Mouse (Mus musculus) spleen, postnatal 14 days (tissue): ENCODE measurements around the gene Scel.

Experiments used
- DNase-seq, 2 experiments: peaks; one replicate each; pipeline ENCODE4 v3.0.0; 2021 to 2022; ENCODE audit warnings: low spot score in 2 of 2

Gene Scel

DNA sequence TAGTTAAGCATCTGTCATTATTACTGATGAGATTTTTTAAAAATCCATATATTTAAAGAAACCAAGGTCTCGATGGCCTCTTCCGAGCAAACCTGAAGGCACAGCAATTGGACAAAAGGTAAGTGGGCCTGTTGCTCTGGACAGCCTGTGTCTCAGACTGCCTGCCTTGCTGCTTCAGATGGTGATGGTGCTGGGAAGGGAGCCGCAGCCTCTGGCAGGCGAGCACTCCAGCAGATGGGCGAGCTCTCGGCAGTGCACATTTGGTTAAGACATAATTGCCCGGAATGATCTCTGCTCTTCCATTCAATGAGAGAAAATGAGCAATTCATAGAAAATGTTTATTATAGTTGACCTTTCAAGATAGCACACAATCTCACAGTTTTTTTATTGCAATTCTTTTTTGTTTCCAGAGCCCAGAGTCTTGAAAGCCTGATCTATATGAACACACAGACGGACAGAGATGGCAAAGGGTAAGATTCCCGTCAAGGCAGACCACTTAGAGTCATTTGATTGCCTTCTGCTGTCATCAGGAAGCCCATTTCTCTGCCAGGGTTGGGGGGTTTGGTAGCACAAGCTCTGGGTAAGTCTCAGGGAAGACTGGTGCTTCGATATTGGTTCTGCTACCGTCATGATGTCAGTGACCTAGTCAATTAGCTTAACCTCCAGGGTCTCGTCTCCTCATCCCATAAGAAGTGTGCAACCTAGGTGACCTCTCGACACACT, 58.6 kb downstream of the Scel start:
- DNase-seq = no peak

DNA sequence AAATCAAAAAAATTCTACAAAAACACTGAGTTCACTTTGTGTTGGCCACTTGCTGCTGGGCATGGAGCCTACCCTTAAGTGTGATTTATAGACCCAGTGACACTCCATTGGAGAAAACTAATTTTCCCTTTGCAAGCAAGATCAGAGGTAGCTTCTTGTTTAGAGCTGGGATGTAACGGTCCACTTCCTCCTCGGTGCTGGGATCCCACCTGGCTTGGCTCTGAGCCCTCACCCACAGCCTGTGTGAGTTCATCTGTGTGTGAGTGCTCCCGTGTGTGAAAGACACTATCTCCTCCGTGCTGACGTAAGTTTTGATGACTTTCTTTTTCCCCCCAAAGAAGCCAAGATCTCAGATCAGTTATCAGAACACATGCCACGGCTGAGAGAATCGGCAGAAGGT, 62.7 kb downstream of the Scel start:
- DNase-seq = no peak

DNA sequence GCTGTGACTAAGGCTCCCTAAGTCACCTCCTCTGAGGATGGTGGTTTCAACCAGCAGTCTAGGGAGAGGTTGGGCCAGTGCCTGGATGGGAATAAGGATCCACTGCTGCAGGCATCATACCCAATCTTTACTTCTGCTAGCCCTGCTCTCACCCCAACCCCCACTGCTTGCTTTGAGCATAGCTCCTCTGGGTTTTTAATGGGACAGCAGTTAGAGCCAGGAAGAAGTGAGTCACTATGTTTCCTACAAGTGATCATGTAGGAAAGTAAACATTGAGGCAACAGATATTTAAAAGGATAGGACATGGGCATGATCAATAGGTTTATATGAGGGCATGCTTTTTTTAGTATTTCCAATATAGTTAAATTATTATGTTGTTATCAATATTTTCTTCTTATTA, 63.9 kb downstream of the Scel start:
- no peak for DNase-seq

DNA sequence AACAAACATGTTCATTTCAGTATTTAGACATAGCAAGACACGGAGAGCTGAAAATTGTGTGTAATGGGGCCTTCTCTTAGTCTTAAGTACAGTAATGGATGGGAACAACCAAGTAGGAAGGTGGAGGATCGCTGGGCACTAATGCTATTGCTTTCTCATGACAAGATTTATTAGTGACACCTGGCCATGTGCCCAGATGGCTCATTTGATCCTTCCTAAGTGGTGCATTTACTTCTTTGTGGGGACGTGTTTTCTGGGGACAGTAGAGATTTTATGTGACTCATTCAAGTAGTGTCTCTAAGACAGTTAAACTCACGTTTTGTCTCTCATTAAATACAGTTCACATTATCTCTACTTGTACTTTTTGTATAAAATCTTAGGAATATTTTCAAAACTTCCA, 73.5 kb downstream of the Scel start:
- no peak for DNase-seq

DNA sequence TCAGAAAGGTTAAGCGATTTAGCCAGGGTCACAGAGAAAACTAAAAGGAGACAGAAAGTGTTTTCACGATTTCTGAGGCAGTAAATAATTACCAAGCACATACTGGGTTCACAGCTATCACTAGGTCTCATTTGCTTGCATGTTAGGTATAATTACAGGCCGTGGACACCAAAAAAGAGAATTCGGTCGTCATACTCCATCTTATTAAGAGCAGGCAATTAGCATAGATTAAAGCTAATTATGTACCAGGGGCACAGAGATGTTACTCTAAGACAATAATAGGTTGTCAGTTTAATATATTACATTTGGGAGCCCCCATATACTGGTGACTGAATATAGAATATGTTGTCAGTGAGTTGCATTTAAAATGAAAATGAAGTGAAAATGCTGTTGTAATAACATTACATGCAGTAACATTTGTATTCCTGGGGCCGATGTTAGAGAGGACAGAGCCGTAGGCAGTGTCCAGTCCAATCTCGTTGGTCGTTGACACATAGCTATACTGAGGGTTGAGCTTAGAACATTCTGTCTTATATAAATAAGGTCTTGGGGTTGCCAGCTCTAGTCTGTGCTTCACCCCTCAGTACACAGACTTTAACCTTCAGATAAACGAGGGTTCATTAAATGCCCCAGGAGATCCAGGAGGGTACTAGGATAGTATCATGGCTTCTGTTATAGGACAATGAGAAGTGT, 74.2 kb downstream of the Scel start:
- DNase-seq = no peak

DNA sequence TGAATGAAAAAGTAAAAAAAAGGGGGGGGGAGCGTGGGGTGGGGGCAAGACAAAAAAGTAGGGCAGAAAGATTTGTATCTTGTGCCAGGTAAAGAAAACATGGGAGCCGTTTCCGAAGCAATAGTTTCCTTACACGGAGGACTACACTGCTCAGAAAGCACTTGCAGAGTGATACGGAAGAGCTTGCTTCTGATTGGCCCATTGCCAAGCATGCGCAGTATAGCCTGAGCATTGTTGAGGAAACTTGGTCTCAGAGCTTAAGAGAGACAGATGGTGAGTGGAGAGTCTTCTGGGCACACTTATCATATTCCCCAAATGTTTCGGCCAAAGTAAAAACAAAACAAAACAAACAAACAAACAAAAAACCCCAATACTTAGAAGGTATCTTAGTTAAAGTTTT, 76.7 kb downstream of the Scel start:
- no peak for DNase-seq

DNA sequence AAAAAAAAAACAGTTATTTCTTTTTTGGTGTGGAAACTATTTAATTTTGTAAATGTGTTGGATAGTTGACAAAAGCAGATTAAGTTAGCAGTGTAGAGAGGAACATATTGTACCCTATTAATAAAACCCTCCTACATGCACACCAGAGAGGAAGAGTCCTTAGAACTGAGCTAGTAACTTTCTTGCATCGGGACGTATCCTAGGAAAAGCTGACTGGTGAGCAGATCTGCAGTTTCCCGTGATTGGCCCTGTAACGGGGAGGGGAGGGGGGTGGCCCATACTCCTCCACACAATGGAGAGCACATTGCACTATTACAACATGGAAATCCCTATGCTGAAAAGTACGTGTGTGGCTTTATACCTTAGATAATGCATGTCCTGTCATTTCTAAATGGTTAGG, 82.7 kb downstream of the Scel start:
- DNase-seq = no peak

DNA sequence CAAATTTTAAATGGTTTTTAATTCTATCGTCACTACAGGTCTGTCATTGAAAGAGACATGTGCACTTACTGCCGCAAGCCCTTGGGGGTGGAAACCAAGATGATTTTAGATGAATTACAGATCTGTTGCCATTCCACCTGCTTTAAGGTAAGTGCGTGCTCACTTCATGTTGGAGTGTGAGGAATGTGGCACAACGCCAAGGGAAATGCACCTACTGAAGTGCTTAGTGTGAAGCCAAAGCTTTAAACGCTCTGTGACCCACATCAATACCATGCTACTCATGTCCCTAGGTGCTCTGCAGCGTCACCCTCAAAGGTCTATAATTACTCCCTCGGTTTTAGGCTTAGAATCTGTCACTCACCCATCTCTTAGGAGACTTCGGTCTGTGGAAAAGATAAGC, 94.9 kb downstream of the Scel start:
- no peak for DNase-seq

DNA sequence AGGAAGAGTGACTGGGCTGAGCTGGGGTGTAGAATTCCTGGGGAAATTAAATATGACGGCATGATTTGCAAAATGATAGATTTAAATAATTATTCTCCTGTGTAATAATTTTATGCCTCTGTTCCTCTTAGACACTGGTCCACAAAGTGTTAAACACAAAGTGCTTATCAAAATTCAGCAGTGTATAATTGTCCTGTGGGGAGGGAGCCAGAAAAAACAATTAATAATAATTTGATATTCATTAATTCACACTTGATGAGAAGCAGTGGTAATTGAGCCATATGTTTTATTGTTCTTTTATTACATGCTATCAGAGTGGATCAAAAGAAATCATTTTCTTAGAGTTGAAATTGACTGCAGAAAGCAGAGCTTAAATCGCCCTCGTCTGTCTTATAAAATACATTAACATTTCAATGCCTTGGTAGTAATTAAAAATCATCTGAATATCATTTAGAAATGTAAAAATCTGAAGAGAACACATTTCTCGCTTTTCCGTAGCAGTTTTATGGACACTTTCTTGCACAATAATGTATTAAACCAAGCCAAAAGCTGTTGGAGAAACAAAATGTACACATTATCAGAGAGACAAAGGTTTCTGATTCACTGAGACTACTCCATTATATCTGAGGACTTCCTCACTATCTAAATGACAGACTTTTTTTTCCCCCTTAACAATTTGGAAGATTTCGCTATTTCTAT, 100.6 kb downstream of the Scel start:
- no peak for DNase-seq

DNA sequence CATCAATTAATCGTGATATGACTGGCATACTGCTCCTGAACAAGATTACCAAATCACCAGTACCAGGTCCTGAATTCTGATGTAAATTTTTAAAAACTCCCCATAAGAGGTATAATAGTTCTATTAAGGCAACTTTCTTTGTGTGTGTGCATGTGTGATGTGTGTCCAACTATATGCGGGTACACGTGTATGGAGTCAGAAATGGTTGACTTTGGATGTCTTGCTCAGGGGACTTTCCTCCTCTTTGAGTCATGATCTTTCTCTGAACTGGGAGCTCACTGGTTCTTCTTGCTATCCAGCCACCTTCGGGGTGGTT, 101.1 kb downstream of the Scel start:
- no peak for DNase-seq

DNA sequence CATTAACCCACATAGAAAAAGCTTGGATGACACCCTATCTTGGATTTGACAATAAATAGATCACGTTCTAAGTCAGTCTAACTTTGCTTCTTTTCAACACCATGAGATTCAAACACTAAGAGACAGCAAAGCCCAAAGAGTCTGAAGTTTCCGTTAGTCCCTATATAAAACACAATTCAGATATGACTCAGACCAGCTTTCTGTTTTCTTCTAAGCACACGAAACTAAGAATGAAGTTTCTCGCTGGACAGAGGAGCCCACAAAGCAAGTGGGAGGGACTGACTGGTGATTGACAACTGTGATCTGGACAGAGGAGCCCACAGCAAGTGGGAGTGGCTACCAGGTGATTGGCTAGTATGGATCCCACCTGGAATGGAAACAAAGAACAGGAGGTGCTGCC, 106.6 kb downstream of the Scel start:
- no peak for DNase-seq

DNA sequence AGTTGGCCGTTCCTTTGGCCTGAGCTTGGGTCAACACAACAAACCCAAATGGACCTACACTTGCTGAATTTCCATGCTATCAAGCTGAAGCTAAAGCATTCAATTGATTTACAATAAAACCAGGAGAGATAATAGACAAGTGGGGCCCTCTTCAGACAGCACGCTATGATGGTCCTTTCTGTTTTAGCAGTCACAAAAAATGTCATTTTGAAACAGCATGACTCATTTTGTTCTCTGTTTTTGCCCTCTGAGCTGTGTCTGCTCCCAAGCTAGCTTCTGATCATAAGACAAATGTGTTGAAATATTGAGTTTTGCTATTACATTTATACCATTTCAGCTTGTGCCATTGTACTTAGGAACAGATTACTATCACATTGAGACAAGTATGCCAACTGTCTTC, 108.1 kb downstream of the Scel start:
- DNase-seq = no peak

DNA sequence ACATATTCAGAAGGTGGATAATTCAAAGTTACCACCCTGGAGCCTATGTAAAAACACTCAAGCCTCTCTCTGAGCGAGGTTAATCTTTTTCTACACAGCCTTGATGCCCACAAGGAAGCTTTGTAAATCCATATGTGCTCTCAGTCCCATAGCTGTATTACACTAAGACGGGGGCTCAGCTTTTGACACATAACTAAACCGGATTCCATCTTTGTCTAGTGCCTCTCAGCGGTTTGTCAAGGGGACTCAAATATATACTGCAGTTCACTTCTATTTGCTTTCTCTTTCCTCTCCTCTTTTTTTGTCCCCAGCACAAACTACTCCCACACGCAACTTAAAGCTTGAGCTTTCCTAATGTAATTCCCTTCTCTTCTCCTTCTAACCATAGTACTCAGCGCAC, 113.0 kb downstream of the Scel start:
- DNase-seq = no peak

DNA sequence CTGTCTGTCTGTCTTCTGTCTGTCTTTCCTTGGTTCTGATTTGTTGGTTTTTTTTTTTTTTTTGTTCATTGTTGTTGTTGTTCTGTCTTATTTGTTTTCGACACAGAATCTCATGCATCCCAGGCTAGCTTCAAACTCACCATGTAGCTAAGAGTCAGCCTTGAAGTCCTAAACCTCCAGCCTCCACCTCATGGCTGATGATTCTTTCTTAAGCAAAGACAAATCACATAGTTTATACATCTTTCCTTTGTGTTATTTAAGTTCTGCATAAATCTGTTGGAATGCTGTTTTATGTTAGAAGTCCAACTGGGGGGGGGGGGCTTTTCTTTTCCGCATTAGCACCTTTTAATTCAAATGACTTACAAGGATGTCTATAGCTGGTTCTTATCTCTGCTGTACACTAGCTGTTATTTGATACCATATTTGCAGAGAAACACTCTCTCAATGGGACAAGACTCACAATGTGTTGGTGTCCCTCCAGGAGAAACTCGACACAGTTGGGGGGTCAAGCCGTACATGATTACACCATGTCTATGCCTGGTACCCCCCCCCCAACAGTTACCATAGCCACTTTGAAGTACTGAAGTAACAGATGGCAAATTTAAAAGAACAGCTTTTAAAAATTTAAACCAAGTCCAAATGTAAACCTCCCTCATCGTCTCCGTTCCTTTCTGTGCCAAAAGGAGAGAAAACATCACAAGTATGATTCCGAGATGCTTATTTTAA, 116.7 kb downstream of the Scel start:
- no peak for DNase-seq

DNA sequence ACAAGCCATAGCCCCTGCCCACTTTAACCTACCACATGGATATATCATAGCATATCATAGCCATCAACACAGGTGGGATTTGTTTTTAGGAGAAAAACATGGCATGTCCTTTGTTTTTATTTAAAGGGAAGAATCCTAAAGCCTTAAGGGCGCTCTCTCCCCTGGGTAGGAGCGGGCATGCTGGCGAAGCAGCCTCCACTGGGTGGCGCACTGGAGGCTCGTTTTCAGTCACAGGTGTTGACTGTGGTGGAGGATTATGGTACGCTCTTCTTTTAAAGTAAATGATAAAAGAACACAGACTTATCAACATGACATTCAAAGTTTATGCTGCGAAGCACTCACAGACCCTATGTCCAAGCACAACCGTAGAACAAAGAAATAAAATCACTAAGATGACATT, 117.4 kb downstream of the Scel start:
- DNase-seq = peak in 1 of 2 experiments; percentile 17

DNA sequence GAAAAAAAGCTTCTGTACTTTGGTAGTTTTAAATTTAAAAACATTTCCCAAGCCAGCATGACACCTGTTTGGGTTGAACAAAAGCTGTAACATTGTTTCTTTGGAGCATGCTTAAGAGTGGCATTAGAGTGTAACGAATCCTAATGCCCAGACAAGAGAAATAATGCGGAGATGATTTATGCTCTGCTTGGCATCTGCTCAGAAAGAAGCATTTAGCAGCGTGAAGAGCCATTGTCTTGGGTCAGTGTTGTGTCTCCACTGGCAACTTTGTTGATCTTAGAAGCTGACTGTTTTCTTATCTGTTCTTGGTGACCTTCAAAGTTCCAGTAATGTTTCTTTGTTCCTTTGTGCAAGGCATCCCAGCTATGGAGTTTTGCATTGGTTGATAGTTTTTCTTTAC, 130.8 kb downstream of the Scel start:
- DNase-seq = no peak

DNA sequence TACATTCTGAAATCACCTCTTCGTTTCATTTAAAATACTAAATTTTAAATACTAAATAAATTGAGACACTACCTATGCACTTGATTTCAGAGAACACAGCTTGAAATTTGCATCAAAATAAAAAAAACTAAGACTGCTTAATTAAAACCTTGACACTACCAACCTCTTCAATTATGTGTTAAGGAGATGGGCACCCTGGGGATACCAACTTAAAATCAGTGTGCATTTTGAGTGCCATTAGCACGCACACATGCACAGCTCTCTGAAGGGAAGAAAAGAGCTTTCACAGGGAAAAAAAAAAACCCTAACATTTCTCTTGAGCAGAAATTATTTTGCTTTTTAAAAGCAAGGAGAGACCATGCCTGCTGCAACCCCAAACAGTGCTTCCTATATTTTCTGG, 134.8 kb downstream of the Scel start:
- DNase-seq = no peak

DNA sequence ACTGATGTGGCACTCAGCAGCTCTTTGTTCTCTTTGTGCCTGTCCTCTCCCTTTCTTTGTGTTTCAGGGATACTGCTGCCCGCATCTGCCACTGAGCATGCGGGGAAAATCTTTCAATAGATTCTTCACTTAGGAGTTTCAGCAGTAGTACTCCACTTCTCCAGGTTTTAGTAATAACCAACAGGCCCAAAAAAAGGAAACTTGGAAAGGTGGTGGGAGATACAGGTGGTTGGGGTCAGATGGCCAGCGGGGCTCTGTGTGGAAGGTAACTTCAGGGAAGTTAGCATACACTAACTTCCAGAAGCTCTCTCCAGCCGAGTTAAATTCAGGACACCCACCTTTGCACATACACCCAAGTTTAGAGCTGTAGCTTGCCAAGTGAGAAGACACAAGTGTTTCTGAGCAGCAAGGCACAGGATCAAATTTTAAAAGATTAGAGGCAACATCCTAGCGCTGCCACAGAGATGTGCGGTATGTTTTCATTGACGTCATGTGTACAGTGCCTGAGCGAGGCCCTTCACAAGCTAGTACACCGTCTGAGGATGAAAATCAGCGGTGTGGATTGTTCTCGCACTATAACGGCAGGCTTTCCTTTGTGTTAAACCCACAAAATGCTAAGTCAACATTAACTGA, 135.6 kb downstream of the Scel start:
- no peak for DNase-seq

DNA sequence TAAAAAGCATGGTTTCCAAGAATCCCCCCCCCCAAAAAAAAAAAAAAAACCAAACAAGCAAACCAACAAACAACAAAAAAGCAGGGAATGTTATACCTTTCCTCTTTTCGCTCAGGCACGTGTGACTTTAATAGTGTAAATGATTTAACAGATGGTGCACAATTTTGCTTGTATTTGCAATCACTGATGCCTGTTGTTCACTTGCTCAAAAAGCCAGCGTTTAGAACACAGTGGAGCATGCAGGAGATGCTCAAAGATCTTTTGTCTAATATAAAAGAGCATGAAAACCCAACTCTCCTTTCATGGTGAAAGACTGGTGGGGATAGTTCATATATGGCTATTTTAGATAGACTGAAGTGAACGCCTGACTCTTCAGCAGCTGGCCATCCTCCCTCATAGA, 136.2 kb downstream of the Scel start:
- DNase-seq = no peak

DNA sequence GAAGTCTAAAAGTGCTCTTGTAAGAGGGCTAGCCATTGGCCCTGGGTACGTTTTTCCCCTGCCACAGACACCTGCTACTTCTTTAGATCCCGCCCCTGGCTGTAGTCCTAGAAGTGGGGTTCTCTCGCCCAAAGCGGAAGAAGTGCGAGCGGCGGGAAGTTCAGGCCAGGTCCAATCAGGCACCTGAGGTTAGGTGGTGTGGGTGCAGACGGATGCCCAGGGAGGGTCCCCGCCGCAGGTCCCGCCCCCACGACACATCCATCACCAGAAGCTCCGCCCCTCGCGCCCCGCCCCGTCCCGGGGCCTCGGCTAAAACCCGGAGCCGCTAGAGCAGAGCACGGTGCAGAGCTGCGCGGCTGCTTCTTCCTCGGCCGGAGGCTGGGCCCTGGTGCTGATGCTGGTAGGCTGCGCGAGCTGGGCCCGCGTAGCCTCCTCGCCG, 136.8 kb downstream of the Scel start, which contains the start of gene Slain1:
Slain1 (plus strand) TSS at position 333 of the 439 bp plus-strand sequence.
- peak; percentile 81 to 84 for DNase-seq

DNA sequence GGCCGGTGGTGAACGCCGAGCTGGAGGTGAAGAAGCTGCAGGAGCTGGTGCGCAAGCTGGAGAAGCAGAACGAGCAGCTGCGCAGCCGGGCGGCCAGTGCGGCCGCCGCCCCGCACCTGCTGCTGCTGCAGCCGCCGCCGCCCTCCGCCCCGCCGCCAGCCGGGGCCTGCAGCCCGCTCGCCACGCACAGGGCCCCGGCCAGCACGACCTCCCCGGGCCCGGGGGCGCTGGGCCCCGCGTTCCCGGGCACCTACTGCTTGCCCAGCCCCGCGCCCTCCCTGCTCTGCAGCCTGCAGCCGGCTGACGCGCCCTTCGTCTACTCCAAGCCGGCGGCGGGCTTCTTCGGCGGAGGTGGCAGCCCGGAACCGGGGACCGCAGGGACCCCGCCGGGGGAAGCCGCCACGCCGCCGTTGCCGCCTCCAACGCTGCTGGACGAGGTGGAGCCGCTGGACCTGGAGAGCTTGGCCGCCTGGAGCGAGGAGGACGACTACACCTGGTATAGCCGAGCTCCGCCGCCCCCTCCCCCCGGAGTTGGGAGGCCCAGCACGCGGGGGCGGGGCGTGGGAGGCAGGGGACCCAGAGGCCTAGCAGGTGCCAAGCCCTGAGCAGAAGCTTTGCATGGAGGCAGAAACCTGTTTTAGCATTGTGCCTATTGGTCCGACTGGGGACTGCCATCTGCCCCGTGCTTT, 137.4 kb downstream of the Scel start:
- DNase-seq = peak; percentile 40 to 56
